Mouse (Mus musculus) heart, adult 9 months (tissue): ENCODE data around the gene Baiap2.

ENCODE experiments used
- DNase-seq, 2 experiments: peaks; one replicate each; pipeline ENCODE4 v3.0.0; 2022; ENCODE audit warnings: low spot score in 2 of 2

Gene Baiap2

DNA sequence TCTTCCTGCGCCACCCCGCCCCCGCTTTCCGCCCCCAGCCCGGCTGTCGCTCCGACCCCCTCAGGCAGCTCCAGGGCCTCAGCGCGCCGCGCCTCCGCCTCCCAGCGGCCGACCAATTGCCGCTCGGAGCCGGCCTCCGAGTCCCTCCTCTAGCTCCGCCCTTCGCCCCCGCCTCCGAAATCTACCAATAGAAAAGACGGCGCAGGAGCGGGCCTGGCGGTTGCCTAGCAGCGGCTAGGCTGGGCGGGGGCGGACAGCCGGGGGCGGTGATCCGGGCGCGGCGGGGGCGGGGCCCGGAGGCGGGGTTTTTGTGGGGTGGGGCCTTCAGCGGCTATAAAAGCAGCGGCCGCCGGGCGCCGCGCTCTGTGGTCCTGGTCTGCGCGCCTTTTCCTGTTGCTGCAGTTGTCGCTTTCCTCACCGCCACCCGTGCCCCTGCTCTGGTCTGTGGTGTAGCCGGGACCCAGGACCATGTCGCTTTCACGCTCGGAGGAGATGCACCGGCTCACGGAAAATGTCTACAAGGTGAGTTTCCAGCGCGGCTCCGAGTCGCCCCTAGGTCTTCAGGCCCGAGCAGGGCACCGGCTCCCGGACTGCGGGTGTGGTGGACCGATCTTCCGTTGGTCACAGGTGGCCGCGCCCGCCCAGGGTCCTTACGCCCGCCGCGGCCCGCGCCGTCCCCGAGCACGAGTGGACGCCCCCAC lies at the start of gene Baiap2:
TSS of gene Baiap2 (plus strand) at position 37 of the 701 bp plus-strand sequence.
- peak; percentile 95 to 97 for DNase-seq

DNA sequence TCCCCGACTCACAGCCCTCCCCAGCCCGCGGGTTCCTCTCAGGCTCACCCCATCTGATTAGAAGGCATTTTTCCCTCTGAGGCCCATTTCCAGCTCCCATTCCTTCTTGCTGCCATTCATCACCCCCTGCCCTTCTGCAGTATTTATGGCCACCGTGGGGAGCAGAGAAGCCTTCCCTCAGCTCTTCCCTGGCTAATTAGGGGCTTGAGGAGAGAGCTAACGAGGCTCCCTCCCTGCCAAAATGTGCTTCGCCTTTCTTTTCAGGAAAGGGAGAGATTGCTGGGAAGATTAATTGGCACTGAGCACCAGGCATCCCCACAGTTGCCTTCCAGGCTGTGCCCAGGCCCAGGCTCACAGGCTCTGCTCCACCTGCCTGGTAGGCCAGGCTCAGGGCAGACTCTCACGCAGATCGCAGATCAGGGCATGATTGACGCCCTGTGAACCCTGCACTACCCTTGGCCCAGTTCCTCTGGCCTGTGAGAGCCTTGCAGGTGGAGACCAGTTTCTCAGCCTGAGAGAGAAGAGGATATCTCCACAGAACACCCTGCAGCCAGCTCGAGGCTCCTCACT lies 48.8 kb upstream of the Baiap2 start:
- no peak for DNase-seq

DNA sequence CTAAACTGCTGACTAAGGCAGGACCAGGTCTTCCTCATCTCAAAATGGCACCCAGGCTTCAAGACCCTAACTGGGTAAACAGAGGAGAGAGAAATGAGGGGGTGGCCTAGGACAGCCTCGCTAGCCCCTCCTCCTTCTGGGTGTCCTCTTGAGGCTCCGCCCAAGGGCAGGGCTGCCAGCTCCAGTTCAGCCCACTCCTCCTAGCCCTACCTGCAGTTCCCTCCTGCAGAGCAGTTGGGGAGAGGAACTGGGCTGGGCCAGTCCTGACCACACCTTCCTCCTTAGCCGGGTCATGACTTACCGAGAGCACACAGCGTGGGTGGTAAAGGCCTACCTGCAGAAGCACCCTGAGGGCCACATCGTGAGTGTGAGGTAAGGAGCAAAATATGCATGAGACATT lies 47.9 kb upstream of the Baiap2 start:
- no peak for DNase-seq

DNA sequence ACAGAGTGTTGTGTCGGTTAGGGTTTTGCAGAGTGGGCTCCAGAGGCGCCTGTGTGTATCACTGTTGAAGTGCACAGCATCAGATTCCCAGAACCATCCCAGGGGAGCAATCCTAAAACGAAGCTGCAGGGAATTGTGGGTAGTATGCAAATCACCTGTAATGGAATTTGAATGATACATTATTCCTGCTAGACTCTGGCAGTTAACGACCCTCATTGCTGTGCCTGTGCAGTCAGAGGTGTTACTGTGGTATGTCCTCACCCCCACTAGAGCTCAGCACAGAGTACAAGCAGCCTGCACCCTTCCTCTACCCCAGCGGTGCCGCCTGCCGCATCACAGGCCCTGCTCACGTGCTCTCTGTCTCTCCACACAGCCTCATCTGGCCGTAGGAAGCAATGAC lies 45.5 kb upstream of the Baiap2 start:
- no peak for DNase-seq

DNA sequence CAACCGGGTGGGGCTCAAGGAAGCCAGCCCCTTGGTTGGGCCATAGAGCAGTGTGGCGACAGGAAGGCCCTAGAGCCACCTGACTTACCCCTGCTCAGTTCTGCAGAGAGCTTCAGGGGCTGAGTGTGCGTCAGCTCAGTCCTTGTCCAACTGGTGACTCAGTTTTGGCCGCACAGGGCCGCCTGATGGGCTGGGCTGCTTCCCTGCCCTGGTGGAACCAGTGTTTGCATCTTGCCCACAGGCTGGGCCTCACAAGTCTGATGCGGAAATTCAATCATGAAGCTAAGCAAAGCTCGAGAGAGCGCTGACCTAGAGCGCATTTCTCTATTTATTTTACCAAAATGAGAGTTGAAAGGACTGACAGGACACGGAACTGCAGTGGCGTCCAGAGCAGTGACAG lies 43.6 kb upstream of the Baiap2 start:
- DNase-seq: no peak

DNA sequence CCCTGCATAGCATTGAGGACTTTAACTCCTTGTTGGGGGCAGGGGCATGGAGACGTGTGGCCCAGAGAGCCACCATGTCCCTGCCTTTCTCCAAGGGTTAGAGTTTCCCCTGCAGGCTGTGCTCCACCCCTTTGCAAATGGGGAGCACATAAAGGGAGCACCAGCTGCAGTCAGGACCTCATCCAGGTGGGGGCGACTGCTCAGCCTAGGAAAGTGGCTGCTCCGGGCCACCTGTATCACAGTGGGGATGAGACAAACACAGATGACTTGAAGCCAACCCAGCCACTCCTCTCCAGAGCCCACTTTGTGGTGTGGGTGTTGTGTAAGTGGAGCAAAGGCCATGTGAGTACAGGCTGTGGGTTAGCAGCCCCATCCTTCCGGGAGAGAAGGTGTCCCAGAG lies 41.4 kb upstream of the Baiap2 start:
- DNase-seq: no peak

DNA sequence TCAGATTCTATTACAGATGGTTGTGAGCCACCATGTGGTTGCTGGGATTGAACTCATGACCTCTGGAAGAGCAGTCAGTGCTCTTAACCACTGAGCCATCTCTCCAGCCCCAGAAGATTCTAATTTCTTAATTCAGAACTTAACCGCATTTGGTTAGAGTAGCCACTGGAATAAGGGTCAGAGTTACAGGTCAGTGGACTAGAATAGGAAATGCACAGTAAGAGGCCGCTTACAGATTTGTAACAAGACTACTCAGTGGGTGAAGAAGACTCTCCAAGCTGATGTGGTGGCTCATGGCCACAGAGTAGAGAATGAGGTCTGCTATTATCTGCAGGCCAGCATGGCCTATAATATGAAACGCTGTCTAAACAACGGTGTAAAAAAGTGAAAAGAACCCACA lies 39.7 kb upstream of the Baiap2 start:
- no peak for DNase-seq

DNA sequence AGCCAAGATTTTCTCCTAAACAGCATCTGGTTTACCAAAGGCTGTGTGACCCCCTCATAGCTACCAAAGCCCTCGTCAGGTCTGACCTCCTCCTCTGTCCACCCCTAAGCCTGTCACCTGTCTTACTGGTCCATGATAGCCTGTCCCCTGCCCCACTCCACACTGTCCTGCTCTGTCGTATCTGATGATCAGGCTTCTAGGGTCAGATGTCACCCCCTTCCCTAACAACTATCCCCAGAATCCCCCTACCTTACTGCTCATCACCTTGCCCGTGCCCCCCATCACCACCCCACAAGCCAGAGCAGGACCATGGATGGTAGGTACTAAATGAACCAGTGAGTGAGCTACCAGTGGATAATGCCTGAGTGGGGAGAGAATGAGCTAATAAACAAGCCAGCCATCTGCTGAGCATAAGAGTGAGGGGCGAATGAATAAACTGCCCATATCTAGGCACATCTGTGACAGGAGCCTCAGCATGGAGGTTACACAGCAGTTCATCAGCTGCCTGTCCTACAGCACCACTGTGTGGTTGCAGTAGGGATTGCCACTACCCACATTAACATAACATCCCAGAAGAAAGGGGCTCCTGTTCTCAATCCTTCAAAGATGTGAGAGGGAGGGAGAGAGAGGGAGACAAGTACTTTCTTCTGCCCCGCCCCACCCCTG lies 37.8 kb upstream of the Baiap2 start:
- DNase-seq: peak in 1 of 2 experiments; percentile 43

DNA sequence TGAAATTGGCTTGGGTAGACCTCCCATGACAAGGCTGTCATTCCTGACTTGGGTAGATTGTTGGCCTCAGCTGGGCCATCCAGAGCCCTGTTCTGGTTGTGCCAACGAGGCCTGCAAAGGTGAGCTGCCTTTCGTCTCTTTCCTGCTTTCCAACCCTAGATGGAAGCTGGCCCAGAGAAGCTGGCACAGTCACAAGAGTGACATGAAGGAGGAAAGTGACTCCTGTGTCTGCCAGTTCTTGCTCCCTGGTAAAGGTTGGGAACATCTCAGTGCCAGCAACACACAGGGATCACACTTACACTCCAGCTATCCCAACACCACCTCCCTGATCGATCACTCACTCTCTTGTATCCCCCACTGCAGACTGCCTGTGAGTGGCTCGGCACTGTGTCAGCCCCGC lies 36.8 kb upstream of the Baiap2 start:
- no peak for DNase-seq

DNA sequence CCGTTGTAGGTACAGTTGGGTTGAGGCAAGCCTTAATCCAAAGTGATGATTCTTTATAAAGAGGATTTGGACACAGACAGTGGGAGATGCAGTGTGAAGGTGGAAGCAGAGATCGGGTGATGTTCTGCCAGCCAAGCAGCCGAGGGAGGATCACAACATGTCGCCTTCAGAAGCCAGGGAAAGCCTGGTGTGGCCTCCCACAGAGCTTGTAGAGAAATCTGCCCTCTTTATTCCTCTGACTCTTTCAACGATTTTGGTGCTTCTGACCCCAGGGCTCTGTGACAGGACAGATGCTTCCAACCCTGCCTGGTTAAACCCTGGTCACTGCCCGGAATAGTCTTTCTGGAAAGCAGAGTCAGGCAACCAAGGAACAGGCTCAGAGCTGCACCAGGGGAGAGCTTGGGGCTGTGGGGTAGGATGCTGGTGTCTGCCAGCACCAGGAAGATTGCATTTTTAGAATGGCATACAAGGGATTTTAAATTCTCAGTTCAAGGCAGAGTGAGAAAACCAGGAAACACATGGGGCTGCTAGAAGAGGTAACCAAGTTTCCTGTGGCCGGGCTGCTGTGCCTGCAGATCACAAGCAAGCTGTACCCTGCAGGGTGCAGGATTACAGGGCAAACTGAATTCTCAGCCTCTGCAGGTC lies 35.4 kb upstream of the Baiap2 start:
- DNase-seq: no peak

DNA sequence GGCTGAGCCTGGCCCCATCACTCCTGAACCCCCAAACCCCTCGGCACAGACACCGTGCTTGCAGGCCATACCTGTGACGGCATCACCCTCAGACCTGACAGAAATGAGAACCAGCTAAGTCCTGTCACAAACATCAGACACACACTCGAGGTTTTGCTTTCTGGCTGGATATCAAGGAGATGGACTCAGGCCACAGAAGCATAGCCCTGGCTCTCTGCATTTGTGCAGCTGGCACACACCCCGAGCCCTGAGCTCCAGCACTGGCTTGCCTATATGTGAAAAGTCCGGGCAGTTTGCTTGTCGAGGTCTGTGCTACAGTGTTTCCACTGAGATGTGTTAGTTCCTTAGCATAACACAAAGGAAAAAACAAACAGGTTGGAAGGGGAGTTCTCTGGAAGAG lies 34.9 kb upstream of the Baiap2 start:
- DNase-seq: no peak

DNA sequence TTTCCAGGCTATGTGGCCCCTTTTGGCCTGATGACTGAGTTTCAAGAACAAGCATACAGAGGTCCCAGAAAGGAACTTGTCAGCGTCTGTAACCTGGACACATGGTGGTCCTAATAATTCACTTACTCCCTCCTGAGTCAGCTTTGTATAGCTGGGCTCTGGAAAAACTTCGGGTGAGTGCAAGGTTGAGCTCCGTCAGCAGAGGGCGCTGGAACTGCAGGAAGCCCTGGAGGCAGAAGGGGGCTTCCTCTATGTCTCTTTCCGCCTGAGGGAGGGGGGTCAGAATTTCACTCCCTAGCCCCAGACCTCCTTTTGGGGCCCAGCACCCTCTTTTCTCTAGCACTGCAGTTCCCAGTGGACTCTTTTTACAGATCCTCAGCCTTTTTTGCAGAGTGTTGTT lies 33.1 kb upstream of the Baiap2 start:
- DNase-seq: no peak

DNA sequence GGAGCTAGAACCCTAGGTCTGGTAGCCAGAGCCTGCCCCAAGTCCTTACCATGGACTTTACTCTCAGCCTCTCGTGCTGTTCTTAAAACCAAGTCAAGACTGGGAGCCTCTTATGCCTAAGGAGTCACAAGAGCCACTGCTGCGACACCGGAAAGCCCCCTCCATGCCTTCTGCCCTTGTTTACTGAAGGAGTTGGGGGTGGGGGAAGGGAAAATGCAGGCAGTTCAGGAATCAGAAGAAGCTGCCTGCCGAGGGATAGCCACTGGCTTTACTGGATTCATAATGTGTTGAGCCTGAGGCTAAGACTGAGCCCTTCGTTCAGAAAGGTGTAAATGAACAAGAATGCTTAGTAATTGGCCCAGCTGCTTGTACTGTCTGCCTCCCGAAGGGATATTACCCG lies 29.7 kb upstream of the Baiap2 start:
- DNase-seq: no peak

DNA sequence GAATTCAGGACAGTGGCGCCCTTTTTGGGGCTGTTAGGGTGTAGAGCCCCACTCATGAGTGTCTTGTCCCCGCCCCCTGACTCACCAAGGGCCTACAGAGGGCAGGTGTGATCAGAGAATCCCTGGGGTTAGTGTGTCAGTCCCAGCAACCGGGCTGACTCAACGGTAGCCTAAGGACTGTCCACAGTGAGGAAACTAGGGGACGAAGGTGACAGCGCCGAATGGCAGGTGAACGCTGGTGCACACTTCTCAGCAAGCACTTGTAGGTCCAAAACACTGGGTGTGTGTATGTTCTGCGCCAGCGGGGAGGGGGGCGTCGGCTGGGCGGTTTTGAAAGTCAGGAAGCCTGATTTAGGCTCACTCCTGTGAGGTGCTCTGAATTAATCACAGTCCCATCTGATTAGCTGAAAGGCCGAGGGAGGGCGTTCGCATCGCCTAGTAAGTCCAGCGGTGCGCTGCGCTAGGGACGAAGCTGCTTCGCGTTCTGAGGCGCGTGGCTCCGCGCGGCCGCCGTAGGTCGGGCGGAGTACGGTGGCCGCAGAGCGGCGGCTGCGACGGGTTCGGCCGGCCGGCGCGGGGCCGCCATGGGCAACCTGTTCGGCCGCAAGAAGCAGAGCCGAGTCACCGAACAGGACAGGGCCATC lies 29.1 kb upstream of the Baiap2 start, which contains the start of gene Chmp6:
TSS of gene Chmp6 (plus strand) at position 151 of the 644 bp plus-strand sequence.
- peak; percentile 85 to 88 for DNase-seq

DNA sequence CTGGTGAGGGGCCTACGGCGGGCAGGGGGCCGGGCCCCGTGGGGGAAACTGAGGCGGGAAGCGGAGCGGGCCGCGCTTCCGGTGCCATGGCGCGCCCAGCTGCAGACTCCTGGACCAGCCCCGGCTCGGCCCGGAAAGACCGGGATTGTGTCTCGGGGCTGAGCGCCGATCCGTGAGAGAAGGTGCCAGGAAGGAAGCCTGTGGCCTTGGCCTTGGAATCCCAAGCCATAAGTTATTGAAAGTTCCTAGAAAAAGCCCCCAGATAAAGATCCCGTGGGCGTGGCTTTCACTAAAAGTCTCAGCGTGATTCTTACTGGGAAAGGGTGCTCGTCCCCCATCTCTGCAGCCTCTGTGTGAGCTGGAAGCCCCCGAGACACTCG lies 28.6 kb upstream of the Baiap2 start:
- no peak for DNase-seq

DNA sequence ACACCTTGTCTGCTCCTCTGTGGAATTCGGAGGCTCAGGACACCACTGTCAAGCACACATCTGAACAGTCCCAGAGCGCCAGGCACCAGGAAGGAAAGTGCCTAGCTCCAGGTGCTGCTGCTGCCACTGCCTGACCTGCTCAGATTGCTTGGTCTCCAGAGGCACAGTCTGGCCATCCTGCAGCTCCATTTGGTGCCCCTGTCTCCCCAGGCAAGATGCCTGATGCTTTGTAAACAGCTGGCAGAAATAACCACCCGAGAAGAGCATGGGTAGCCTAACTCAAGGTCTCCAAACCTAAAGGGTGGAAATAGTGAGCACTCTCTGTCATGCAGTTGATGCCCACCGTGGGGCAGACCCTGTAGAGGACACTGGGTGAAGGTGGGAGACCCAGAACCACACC lies 28.2 kb upstream of the Baiap2 start:
- DNase-seq: no peak

DNA sequence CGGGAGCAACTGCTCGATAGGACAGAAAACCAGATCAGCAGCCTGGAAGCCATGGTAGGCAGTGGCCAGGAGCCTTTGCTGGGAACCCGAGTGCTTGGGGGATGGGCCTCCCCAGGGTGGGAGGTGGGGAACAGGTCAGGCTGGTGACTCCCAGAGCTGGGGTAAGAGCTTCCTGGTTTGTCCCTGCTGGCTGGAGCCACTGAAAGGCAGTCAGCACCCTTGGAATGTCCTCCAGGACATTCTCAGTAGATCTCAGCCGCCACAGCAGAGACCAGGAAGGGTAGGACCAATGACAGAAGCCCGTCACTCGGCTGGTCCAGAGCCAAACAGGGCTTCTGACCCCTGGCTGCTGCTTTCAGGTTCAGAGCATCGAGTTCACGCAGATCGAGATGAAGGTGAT lies 26.9 kb upstream of the Baiap2 start:
- no peak for DNase-seq

DNA sequence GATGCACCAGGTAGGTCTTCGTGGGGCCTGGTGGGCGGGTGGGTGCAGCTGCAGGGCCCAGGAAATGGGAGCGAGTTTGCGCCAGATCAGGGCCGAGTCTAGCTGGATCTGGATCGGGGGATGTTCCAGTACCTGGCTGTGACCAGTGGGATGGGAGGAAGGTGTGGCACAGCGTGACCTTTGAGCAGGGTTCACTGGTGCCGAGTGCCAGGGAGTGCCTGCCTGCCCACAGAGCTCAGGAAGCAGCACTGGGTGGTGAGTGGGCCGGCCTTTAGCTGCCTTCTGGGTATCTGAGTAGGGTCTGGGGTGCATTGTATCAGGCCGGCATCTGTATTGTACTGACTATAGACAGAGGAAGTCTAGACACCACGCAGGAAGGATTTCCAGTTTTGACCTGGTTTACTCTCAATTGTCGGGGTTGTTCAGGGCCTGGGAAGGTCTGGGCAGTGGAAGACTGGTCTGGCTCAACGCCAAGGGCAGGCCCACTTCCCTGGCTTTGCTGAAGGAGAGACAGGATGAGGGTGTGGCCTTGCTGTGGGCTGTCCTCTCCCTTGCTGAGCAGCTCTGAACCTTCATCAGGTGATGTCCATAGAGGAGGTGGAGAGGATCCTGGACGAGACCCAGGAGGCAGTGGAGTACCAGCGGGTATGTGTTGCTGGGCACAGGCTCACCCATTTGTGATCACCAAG lies 26.3 kb upstream of the Baiap2 start:
- peak; percentile 70 to 78 for DNase-seq

DNA sequence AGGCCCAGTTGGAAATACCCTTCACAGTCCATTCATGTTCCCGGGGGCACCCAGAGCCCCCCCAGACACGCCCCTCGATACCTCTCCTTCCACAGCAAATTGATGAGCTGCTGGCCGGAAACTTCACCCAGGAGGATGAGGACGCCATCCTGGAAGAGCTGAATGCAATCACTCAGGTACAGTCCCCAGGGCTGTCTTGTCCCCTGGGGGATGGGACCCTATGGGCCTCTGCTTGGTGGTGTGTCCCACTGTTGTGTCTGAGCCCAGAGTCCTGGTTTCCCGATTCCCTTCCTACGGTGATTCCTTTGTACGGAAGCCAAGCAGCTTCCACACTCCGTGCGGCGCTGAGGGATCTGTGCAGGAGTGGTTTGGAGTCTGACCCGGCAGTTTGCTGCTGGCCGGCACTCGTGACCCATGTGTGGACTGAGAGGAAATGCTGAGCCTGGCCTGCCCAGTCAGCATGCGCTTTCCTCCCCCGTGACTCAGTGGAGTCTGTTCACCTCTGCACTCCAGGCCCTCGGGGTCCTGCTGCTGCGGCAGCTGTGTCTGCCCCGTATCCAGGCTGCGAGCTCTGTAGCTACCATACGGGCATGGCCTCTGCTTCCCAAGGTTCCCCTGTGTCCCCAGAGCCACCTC lies 25.6 kb upstream of the Baiap2 start:
- no peak for DNase-seq

DNA sequence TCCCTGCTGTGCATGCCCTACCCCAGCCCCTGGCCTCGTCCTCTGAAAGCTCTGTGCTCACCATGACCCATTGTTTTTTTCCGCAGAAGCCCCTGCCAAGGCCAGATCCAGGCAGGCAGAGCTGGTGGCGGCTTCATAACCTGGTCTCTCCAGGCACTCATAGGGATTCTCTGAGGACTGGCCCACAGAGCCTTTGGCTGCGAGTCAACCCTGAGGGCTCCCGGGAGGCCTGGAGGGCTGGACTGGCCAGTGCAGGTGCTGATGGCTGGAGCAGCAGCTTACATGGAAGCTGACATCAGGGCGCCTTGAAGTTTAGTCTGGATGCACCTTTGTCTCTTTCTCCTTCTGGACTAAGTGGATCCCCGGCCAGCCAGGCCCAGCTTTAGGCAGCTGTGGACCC lies 24.0 kb upstream of the Baiap2 start:
- DNase-seq: no peak

DNA sequence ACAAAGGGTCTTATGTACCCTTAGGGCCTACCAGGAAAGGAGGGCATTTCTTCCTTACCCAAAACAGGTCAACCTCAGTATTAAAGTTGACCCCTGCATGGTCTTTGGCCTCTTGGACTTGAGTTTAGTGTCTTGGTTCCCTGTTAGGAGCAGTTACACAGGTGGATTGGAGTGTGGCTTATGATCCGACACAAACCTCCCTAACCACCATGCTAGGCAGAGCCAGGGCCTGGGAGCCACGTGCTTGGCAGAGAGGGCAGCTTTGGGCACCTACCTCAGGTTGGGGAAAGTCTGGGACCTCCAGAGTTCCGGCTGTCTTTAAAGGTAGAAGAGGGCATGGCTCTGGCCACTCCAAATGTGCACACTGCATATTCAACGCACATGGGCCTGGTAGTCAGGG lies 23.1 kb upstream of the Baiap2 start:
- no peak for DNase-seq
